Mouse (Mus musculus) spleen, adult 2 months (tissue): ENCODE measurements around the gene Phactr1. TPM values are rescaled to one million over a fixed set of nuclear protein-coding genes. Genes with fewer than 3 reads are reported as not detected.

Experiments used
- DNase-seq, 2 experiments: peaks; one replicate each; pipeline versions ENCODE4 v3.0.0 to v3.0.0-alpha.2; 2012 to 2021; ENCODE audit warnings: low spot score in 2 of 2, low read depth in 1 of 2
- H3K27ac ChIP-seq: fragments of 200-500 bp; 2 replicates; pipeline ENCODE4 v1.5.1; 2012; ENCODE audit warnings: low read length, inconsistent platforms; ENCODE audit not compliant: insufficient read depth
- H3K27me3 ChIP-seq: fragments of 200-500 bp; 2 replicates; pipeline ENCODE4 v1.6.1; 2012; ENCODE audit warnings: mild to moderate bottlenecking, moderate library complexity, low read length, inconsistent platforms; ENCODE audit not compliant: control insufficient read depth, insufficient read depth
- H3K36me3 ChIP-seq: fragments of 200-500 bp; 2 replicates; pipeline ENCODE4 v1.6.1; 2012; ENCODE audit warnings: mild to moderate bottlenecking, low read length, inconsistent platforms; ENCODE audit not compliant: control insufficient read depth, insufficient read depth
- H3K4me1 ChIP-seq: fragments of 200-500 bp; 2 replicates; pipeline ENCODE4 v1.6.1; 2011; ENCODE audit warnings: inconsistent platforms; ENCODE audit not compliant: control insufficient read depth, insufficient read depth, insufficient read length
- H3K4me3 ChIP-seq: fragments of 200-500 bp; 2 replicates; pipeline ENCODE4 v1.5.1; 2011; ENCODE audit warnings: mild to moderate bottlenecking, inconsistent platforms; ENCODE audit not compliant: insufficient read depth, insufficient read length; ENCODE audit errors: extremely low read depth
- CTCF ChIP-seq: fragments of 200-500 bp; IDR thresholded peaks from 2 replicates; pipeline ENCODE4 v1.5.1; 2011; ENCODE audit warnings: mild to moderate bottlenecking, inconsistent platforms; ENCODE audit not compliant: insufficient read depth, insufficient read length, insufficient replicate concordance; ENCODE audit errors: extremely low read depth
- POLR2A ChIP-seq: fragments of 200-500 bp; IDR thresholded peaks from 2 replicates; pipeline ENCODE4 v1.6.1; 2011; ENCODE audit warnings: low read depth, low read length, inconsistent platforms
- WGBS: fragments of 180-500 bp; shearing (Covaris S2); methylation state at CpG from one replicate; pipeline ENCODE4 v1.1.7; 2018; 5-methylcytosine and 5-hydroxymethylcytosine counted together
- polyA plus RNA-seq: library from polyadenylated mRNA; depleted of rRNA; stranded (reverse); fragments of >200 nt; gene quantifications from 2 replicates; pipeline ENCODE4 v1.2.3, GENCODE M21; 2012

The Phactr1 gene
- polyA plus RNA-seq, 1 experiment, result 0.33 TPM

- TF ChIP-seq CTCF (no peak), POLR2A (no peak)
- Histone ChIP-seq H3K36me3 (no peaks in the 10 kb centered on the region), H3K27me3 (no peaks in the 10 kb centered on the region), H3K27ac (no peak overlapping the region), H3K4me1 (no peaks in the 10 kb centered on the region), H3K4me3 (no peak overlapping the region)
- DNase-seq, result no peak
- WGBS, result 58% methylated on average over 4 of the region's 4 CpGs
Observed at GRCm38 (mm10) chr13:42968537-42968936, 288.1 kb downstream of the Phactr1 start.

GRCm38 (mm10) chr13:42973561-42973960 lies 293.1 kb downstream of the Phactr1 start:
- Histone ChIP-seq H3K4me1 (no peaks in the 10 kb centered on the region), H3K27me3 (no peaks in the 10 kb centered on the region), H3K36me3 (no peaks in the 10 kb centered on the region), H3K27ac (no peak overlapping the region), H3K4me3 (no peak overlapping the region)
- TF ChIP-seq CTCF, result no peak
- TF ChIP-seq POLR2A, result no peak
- WGBS, result 92% methylated on average over 3 of the region's 3 CpGs
- no peak for DNase-seq

- WGBS, result 93% methylated on average over 2 of the region's 2 CpGs
- H3K36me3 ChIP-seq, result no peaks in the 10 kb centered on the region
- no peak overlapping the region for H3K27ac ChIP-seq
- no peak for TF ChIP-seq CTCF
- no peak for TF ChIP-seq POLR2A
- H3K27me3 ChIP-seq, result no peaks in the 10 kb centered on the region
- H3K4me3 ChIP-seq, result no peak overlapping the region
- H3K4me1 ChIP-seq, result no peaks in the 10 kb centered on the region
- DNase-seq, result no peak
Observed at GRCm38 (mm10) chr13:42973961-42974360, 293.5 kb downstream of the Phactr1 start.

- Histone ChIP-seq H3K27ac (no peak overlapping the region), H3K36me3 (no peaks in the 10 kb centered on the region), H3K4me1 (no peaks in the 10 kb centered on the region), H3K4me3 (no peak overlapping the region), H3K27me3 (no peaks in the 10 kb centered on the region)
- no peak for TF ChIP-seq POLR2A
- TF ChIP-seq CTCF, result no peak
- WGBS, result 92% methylated on average over 2 of the region's 2 CpGs
- DNase-seq, result no peak
Observed at GRCm38 (mm10) chr13:42974506-42974905, 294.1 kb downstream of the Phactr1 start.

- no peak overlapping the region for H3K27ac ChIP-seq
- H3K27me3 ChIP-seq, result no peaks in the 10 kb centered on the region
- H3K36me3 ChIP-seq, result no peaks in the 10 kb centered on the region
- no peak for DNase-seq
- no peak overlapping the region for H3K4me3 ChIP-seq
- TF ChIP-seq POLR2A, result no peak
- H3K4me1 ChIP-seq, result no peaks in the 10 kb centered on the region
- 50% methylated on average over 3 of the region's 3 CpGs for WGBS
Observed at GRCm38 (mm10) chr13:42976144-42976543, 295.7 kb downstream of the Phactr1 start.

- Histone ChIP-seq H3K4me1 (no peaks in the 10 kb centered on the region), H3K4me3 (no peak overlapping the region), H3K36me3 (no peaks in the 10 kb centered on the region), H3K27ac (no peak overlapping the region), H3K27me3 (no peaks in the 10 kb centered on the region)
- DNase-seq, result no peak
- TF ChIP-seq POLR2A (no peak), CTCF (no peak)
- WGBS, result 68% methylated on average over 5 of the region's 5 CpGs
Observed at GRCm38 (mm10) chr13:42976967-42977366, 296.5 kb downstream of the Phactr1 start.

- DNase-seq, result no peak
- no peak for TF ChIP-seq CTCF
- no peak for TF ChIP-seq POLR2A
- no peaks in the 10 kb centered on the region for H3K4me1 ChIP-seq
- H3K27ac ChIP-seq, result no peak overlapping the region
- WGBS, result 88% methylated on average over 4 of the region's 4 CpGs
- no peak overlapping the region for H3K4me3 ChIP-seq
- no peaks in the 10 kb centered on the region for H3K36me3 ChIP-seq
- H3K27me3 ChIP-seq, result no peaks in the 10 kb centered on the region
Observed at GRCm38 (mm10) chr13:42980581-42980980, 300.2 kb downstream of the Phactr1 start.

- H3K4me1 ChIP-seq, result no peaks in the 10 kb centered on the region
- DNase-seq, result no peak
- WGBS, result 88% methylated on average over 9 of the region's 9 CpGs
- H3K27ac ChIP-seq, result no peak overlapping the region
- no peaks in the 10 kb centered on the region for H3K36me3 ChIP-seq
- no peaks in the 10 kb centered on the region for H3K27me3 ChIP-seq
- no peak overlapping the region for H3K4me3 ChIP-seq
- TF ChIP-seq POLR2A, result no peak
- no peak for TF ChIP-seq CTCF
Observed at GRCm38 (mm10) chr13:42982646-42983045, 302.2 kb downstream of the Phactr1 start.
